Mouse (Mus musculus): Measurements from ENCODE around the gene Ribc1.

DNA sequence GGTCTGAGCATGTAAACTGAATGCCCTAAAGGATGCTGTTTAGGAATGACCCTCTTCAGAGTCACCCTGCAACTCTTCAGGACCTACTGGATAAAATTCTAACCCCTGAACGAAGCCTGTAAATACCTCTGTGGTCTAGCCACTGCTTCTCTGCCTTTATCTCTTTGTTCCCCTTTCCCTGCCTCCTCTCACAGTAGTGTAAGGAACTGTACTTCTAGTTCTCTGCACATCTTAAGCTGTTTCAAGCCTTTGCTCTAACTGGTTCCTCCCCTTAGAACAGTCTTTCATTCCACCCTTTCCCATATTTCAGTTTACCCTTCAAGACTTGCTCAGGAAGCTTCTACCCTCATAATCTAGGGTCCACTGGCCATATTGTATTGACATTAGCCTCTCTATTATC, 8.2 kb downstream of the Ribc1 start:
- TF ChIP-seq POLR2A (IDR thresholded peaks at IDR 0.05; ENCODE audit: borderline replicate concordance, low read depth, low read length) (no peak), CTCF (IDR thresholded peaks at IDR 0.05; ENCODE audit: low read depth, low read length) (no peak)
